Mouse (Mus musculus): Measurements from ENCODE around the gene B4galnt1. TPM values are rescaled to one million over a fixed set of nuclear protein-coding genes. Genes with fewer than 3 reads are reported as not detected.
"Not testable (repeated sequence)": the region's sequence is repeated elsewhere in the genome, so short reads cannot be mapped to it uniquely, and the experiment has no call there.

Gene B4galnt1
- polyA plus RNA-seq, 1 experiment from 2014 or later, result 12.3 TPM

DNA sequence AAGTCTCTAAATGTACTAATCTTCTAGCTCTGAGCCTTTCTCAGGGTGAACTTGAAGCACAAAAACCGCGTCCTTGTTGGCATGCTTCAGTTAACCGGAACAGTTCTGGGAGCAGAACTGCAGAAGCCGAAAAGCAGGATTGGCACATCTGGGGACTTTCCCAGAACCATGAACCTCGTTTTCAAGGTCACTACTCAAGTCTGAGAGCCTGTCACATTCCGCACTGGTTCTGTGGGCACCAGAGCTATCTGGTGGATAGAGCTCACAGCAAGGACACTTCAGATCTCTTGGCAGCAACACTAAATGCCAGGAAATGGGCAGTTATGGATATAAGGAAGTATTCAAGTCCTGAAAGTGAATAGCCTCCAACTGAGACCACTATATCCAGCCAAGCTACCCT is 17.9 kb upstream of the B4galnt1 start:
- Histone ChIP-seq H3K4me3 (no peak overlapping the region), H3K9me3 (no peaks in the 10 kb centered on the region), H3K27me3 (0 out of 2 replicates have a peak, but pooled peaks cover 3% of the 10 kb centered on the region), H3K27ac (no peak overlapping the region), H3K36me3 (no peaks in the 10 kb centered on the region), H3K4me1 (no peaks in the 10 kb centered on the region), H3K9ac (no peak overlapping the region), H3K4me2 (no peak overlapping the region)
- 82% methylated on average over 6 of the region's 6 CpGs for WGBS
- ATAC-seq (ENCODE audit: insufficient number of reproducible peaks, low FRiP score, low TSS enrichment, low read depth), result no peak

DNA sequence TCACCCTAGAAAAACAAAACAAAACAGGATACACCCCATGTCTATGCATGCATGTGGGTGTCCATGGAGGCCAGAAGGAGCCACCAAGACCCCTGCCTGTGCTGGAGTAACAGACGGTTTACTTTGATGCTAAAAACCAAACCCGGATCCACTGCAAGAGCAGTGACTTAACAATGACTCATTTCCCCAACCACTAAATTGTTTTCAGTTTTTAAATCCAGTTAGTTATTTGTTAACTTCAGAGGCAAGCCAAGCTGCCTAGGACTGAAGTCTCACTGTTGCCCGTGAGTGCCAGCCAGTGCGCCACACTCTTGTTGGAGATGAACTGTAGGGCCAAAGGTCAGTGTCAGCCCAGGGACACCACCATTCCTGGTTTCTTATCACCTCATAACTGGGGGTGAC is 14.6 kb upstream of the B4galnt1 start:
- Histone ChIP-seq H3K27me3 (0 out of 2 replicates have a peak, but pooled peaks cover 3% of the 10 kb centered on the region), H3K4me2 (no peak overlapping the region), H3K4me1 (no peaks in the 10 kb centered on the region), H3K36me3 (no peaks in the 10 kb centered on the region), H3K27ac (no peak overlapping the region), H3K9me3 (no peaks in the 10 kb centered on the region), H3K4me3 (no peak overlapping the region), H3K9ac (no peak overlapping the region)
- 81% methylated on average over 4 of the region's 4 CpGs for WGBS
- no peak for ATAC-seq (ENCODE audit: insufficient number of reproducible peaks, low FRiP score, low TSS enrichment, low read depth)

DNA sequence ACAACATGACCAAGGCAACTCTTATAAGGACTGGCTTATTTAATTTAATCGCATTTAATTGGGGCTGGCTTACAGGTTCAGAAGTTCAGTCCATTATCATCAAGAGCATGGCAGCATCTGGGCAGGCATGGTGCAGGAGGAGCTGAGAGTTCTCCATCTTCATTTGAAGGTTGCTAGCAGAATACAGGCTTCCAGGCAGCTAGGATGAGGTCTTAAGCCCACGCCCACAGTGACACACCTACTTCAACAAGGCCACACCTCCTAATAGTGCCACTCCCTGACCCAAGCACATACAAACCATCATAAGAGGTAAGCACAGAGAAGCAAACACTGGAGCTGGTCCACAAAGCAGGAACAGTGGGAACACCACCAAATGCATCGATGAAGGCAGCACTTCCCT is 13.8 kb upstream of the B4galnt1 start:
- not testable (repeated sequence) for ATAC-seq (ENCODE audit: insufficient number of reproducible peaks, low FRiP score, low TSS enrichment, low read depth); H3K4me1 ChIP-seq; H3K4me3 ChIP-seq; H3K9me3 ChIP-seq; H3K9ac ChIP-seq; H3K27me3 ChIP-seq; H3K36me3 ChIP-seq; H3K27ac ChIP-seq; H3K4me2 ChIP-seq
- WGBS, result 90% methylated on average over 3 of the region's 3 CpGs

DNA sequence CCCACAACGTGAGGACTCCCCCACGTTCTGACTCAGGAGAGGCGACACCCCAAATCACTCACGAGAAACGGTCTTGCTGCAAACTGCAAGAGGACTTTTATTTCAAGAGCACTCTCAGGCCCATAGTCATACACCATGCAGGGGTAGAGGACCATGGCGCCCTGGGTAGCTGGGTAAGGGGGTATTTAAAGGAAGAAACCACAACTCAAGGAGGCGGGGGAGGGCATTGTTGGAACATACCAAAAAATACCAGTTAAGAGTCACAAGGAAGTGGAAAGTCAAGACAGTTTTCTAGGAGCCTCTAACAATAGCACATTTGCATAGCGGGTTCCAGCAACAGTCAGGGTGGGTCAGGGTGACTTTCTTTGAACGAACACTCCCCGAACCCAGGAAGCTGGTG is 12.5 kb upstream of the B4galnt1 start:
- not testable (repeated sequence) for H3K27me3 ChIP-seq; H3K9ac ChIP-seq; H3K4me2 ChIP-seq; H3K27ac ChIP-seq; H3K4me3 ChIP-seq; ATAC-seq (ENCODE audit: insufficient number of reproducible peaks, low FRiP score, low TSS enrichment, low read depth); H3K36me3 ChIP-seq; H3K4me1 ChIP-seq; H3K9me3 ChIP-seq
- WGBS, result 88% methylated on average over 10 of the region's 10 CpGs

DNA sequence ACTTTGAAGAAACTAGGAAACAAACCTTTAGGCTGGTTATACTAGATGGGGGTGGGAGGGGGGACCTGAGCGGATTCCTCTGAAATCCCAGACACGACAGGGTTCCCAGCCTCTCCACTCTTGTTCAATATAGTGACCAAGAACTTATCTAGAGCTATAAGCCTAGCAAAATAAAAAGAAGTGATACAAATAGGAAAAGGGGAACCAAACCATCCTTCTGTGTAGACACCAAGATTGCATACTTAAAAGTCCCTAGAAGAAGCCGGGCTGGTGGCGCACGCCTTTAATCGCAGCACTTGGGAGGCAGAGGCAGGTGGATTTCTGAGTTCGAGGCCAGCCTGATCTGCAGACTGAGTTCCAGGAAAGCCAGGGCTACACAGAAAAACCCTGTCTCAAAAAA is 11.7 kb upstream of the B4galnt1 start:
- H3K9ac ChIP-seq, result no peak overlapping the region
- H3K4me2 ChIP-seq, result no peak overlapping the region
- 95% methylated on average over 7 of the region's 7 CpGs for WGBS
- no peaks in the 10 kb centered on the region for H3K36me3 ChIP-seq
- no peak for ATAC-seq (ENCODE audit: insufficient number of reproducible peaks, low FRiP score, low TSS enrichment, low read depth)
- H3K9me3 ChIP-seq, result no peaks in the 10 kb centered on the region
- no peaks in the 10 kb centered on the region for H3K4me1 ChIP-seq
- H3K27ac ChIP-seq, result no peak overlapping the region
- 0 out of 2 replicates have a peak, but pooled peaks cover 3% of the 10 kb centered on the region for H3K27me3 ChIP-seq
- no peak overlapping the region for H3K4me3 ChIP-seq

DNA sequence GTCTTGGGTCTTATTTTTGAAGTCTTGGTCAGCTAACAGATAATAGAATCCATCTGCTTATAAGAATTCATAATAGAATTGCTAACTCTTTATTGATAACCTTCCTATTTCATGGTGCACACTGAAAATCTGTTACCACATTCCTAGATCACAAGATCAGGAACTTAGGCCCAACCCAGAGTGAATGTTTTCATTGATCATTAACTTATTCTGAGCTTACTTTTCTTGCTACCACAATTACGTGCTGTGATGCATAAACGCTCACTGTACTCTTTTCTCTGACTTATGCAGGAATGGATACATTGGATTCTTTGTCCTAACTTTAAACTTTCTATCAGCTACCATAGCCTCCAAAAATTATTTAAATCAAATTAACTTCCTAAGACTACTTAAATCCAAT is 10.8 kb upstream of the B4galnt1 start:
- Histone ChIP-seq H3K27ac (no peak overlapping the region), H3K9me3 (no peaks in the 10 kb centered on the region), H3K27me3 (0 out of 2 replicates have a peak, but pooled peaks cover 3% of the 10 kb centered on the region), H3K36me3 (no peaks in the 10 kb centered on the region), H3K4me1 (no peaks in the 10 kb centered on the region), H3K4me2 (no peak overlapping the region), H3K9ac (no peak overlapping the region), H3K4me3 (no peak overlapping the region)
- 93% methylated on average over 2 of the region's 2 CpGs for WGBS
- ATAC-seq (ENCODE audit: insufficient number of reproducible peaks, low FRiP score, low TSS enrichment, low read depth), result no peak

DNA sequence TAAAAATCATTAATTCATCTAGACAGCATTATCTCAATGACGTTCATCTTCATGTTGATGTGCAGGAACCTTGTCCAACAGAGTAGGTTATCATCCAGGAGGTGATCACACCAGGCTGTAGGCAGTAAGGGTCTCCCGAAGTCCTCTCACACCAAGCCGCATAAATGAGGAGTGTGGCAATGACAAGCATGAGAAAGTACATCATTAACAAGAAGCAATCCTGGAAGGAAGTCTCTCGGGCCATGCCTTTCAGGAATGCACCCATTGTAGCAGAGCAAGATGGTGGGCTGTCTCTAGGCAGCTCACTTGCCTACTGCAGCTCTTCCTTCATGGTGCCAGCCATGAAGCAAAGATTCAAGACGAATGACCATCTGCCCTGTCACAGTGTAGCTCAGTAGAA is 10.4 kb upstream of the B4galnt1 start:
- Histone ChIP-seq H3K36me3 (no peaks in the 10 kb centered on the region), H3K27ac (no peak overlapping the region), H3K27me3 (0 out of 2 replicates have a peak, but pooled peaks cover 3% of the 10 kb centered on the region), H3K9ac (no peak overlapping the region), H3K9me3 (no peaks in the 10 kb centered on the region), H3K4me1 (no peaks in the 10 kb centered on the region), H3K4me3 (no peak overlapping the region), H3K4me2 (no peak overlapping the region)
- 82% methylated on average over 5 of the region's 5 CpGs for WGBS
- ATAC-seq (ENCODE audit: insufficient number of reproducible peaks, low FRiP score, low TSS enrichment, low read depth), result no peak

DNA sequence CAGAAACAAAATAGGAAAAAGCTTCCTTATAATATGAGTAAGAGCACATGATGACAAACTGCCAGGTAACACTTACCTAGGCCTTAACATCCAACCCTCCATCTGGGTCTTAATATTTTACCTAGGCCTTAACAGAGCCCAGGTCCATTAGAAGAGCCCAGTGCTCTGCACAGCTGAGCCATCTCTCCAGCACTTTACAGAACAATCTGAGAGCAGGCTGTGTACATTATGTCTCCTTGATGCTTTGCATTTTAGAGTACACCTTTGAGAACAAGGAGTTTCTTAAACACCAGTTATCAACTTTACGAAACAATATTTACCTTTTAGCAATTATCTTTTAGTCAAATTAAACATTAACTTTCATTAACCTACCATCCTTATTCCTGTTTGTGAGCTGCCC is 8.9 kb upstream of the B4galnt1 start:
- Histone ChIP-seq H3K27me3 (no peaks in the 10 kb centered on the region), H3K36me3 (no peaks in the 10 kb centered on the region), H3K9ac (no peak overlapping the region), H3K4me1 (no peaks in the 10 kb centered on the region), H3K4me3 (no peak overlapping the region), H3K27ac (no peak overlapping the region), H3K9me3 (no peaks in the 10 kb centered on the region), H3K4me2 (no peak overlapping the region)
- ATAC-seq (ENCODE audit: insufficient number of reproducible peaks, low FRiP score, low TSS enrichment, low read depth), result no peak
- WGBS, result 94% methylated on average over 1 of the region's 1 CpGs

DNA sequence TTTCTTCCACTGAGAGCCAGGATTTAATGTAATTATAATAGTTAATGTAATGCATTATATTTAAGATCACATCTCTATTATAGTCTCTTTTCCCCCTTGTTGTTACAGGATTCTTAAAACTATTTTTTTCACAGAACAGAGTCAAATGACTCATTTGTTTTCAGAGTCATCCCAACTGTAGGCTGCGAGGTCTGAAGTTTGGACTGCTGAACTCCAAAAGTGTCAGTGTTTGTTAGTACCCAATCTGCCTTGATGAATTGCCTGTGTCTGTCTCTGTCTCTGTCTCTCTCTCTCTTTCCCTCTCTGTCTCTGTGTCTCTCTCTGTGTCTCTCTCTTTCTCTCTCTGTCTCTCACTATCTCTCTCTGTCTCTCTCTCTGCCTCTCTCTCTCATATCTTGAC is 8.5 kb upstream of the B4galnt1 start:
- WGBS, result 83% methylated on average over 1 of the region's 1 CpGs

DNA sequence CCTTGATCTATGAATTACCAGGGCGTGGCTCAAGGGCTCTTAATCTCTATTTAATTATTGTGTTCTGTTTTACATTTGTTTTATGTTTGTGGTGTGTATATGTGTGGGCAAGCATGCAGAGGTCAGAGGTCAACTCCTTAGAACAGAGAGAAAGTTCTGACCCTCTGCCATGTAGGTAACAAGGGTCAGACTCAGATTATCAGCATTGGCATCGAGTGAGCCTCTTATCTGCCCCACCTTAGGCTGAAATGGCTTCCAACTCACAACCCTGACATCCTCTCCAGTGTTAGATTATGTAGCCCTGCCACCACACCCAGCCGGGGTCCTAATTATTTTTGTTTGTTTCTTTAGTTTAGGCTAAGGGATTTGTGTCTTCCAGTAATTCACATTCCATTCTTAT is 6.6 kb upstream of the B4galnt1 start:
- Histone ChIP-seq H3K9me3 (no peaks in the 10 kb centered on the region), H3K4me1 (no peaks in the 10 kb centered on the region), H3K36me3 (no peaks in the 10 kb centered on the region), H3K4me2 (no peak overlapping the region), H3K27ac (no peak overlapping the region), H3K27me3 (peaks cover 2% of the 10 kb centered on the region; the same call in 1 of the 2 replicates), H3K9ac (no peak overlapping the region), H3K4me3 (no peak overlapping the region)
- no peak for ATAC-seq (ENCODE audit: insufficient number of reproducible peaks, low FRiP score, low TSS enrichment, low read depth)
- 70% methylated on average over 3 of the region's 3 CpGs for WGBS

More for the DNA sequence above, 8.5 kb upstream of the B4galnt1 start:
- ATAC-seq (ENCODE audit: insufficient number of reproducible peaks, low FRiP score, low TSS enrichment, low read depth), result no peak
- H3K4me1 ChIP-seq, result no peaks in the 10 kb centered on the region
- no peaks in the 10 kb centered on the region for H3K9me3 ChIP-seq
- no peak overlapping the region for H3K27ac ChIP-seq
- no peak overlapping the region for H3K9ac ChIP-seq
- H3K4me2 ChIP-seq, result no peak overlapping the region
- H3K36me3 ChIP-seq, result no peaks in the 10 kb centered on the region
- no peaks in the 10 kb centered on the region for H3K27me3 ChIP-seq
- no peak overlapping the region for H3K4me3 ChIP-seq

DNA sequence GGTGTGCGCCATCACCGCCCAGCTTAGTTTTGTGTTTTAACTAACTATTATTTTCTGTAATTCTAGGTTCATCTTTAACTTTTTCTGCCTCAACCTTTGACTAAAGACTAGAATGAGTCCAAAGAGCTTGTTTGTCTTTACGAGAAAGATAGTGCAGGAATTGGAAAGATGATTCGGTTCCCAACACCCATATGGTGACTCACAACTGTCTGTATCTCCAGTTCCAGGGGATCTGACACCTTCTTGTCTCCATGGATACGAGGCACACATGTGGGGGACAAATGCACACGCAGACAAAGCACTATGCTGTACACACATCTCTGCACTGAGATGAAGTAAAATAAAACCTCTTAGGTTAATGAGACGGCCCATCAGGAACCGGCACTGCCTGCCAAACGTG is 4.9 kb upstream of the B4galnt1 start:
- H3K27me3 ChIP-seq, result peaks cover 8% of the 10 kb centered on the region
- ATAC-seq (ENCODE audit: insufficient number of reproducible peaks, low FRiP score, low TSS enrichment, low read depth), result no peak
- H3K9ac ChIP-seq, result no peak overlapping the region
- no peaks in the 10 kb centered on the region for H3K9me3 ChIP-seq
- H3K27ac ChIP-seq, result no peak overlapping the region
- 74% methylated on average over 9 of the region's 9 CpGs for WGBS
- peaks cover 7% of the 10 kb centered on the region for H3K4me1 ChIP-seq
- H3K4me3 ChIP-seq, result no peak overlapping the region
- H3K4me2 ChIP-seq, result no peak overlapping the region
- no peaks in the 10 kb centered on the region for H3K36me3 ChIP-seq

DNA sequence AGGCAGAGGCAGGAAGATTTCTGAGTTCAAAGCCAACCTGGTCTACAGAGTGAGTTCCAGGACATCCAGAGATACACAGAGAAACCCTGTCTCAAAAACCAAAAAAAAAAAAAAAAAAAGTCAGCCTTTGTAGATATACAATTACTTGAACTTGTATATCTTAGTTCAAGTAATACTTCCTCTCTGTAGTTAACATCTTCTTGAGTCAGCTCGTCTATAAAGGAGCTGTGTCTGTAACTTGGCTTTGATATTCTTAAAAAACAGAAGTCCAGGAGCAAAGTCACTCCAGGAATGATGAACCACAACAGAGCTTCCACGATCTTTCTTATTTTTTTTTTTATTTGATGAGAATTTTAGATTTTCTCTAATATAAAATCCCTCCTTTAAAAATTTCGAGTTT is 4.3 kb upstream of the B4galnt1 start:
- Histone ChIP-seq H3K36me3 (no peaks in the 10 kb centered on the region), H3K9ac (no peak overlapping the region), H3K4me3 (no peak overlapping the region), H3K4me2 (no peak overlapping the region), H3K27ac (no peak overlapping the region), H3K9me3 (no peaks in the 10 kb centered on the region), H3K4me1 (peaks cover 14% of the 10 kb centered on the region), H3K27me3 (peaks cover 14% of the 10 kb centered on the region)
- no peak for ATAC-seq (ENCODE audit: insufficient number of reproducible peaks, low FRiP score, low TSS enrichment, low read depth)
- WGBS, result 74% methylated on average over 3 of the region's 3 CpGs

DNA sequence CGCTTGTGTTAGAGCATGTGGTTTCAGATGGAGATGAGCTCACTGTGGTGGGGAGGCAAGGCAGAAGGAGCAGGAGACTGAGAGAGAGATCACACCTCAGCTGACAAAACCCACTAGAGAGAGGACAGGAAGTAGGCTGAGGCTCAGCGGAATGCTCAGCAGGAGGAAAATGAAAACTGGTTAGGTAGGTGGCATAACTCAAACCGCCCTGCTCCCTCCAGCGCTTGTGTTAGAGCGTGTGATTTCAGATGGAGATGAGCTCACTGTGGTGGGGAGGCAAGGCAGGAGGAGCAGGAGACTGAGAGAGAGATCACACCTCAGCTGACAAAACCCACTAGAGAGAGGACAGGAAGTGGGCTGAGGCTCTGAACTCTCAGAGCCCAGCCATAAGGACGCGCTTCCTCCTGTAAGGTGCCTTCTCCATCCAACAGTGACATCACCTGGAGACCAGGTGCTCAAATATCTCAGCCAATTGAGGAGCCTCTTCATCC is 2.2 kb upstream of the B4galnt1 start:
- H3K4me1 ChIP-seq, result peaks cover 25% of the 10 kb centered on the region
- not testable (repeated sequence) for H3K9me3 ChIP-seq; H3K9ac ChIP-seq; ATAC-seq (ENCODE audit: insufficient number of reproducible peaks, low FRiP score, low TSS enrichment, low read depth); H3K27ac ChIP-seq; H3K4me2 ChIP-seq; H3K36me3 ChIP-seq; H3K4me3 ChIP-seq
- 46% methylated on average over 7 of the region's 7 CpGs for WGBS
- H3K27me3 ChIP-seq, result peaks cover 35% of the 10 kb centered on the region

Measured in limb, embryonic 15.5 days (tissue).